Mouse (Mus musculus): ENCODE measurements around the gene Prdm11. TPM values are rescaled to one million over a fixed set of nuclear protein-coding genes. Genes with fewer than 3 reads are reported as not detected.

Prdm11 gene
- polyA plus RNA-seq, 1 experiment from 2014 or later, result 2.2 TPM

DNA sequence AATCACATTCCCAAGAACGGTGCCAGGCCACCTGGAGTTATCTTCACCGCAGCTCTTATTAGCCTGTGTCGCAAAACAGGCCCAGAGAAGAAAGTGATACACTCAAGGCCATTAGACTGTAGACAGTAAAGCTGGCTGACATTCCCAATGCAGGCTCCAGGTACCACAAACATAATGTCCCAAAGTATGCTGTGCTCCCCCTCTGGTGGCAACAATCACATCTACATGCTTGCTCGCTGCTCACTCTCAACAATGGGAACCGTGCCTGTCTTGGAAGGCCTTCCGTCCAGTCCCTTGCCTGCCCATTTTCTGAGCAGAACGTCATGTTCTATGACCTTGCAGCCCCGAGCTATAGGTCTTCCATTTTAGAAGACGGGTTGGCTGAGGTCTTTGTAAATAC, 34.0 kb downstream of the Prdm11 start:
- Histone ChIP-seq H3K9ac (no peak overlapping the region), H3K4me3 (replicated peaks) (no peak overlapping the region), H3K36me3 (replicated peaks) (no peaks in the 10 kb centered on the region), H3K4me1 (replicated peaks) (peaks cover 51% of the 10 kb centered on the region), H3K9me3 (replicated peaks) (no peaks in the 10 kb centered on the region), H3K4me2 (no peak overlapping the region), H3K27ac (replicated peaks) (no peak overlapping the region), H3K27me3 (peaks cover 8% of the 10 kb centered on the region; the same call in 1 of the 2 replicates)
- WGBS (ENCODE audit: insufficient replicate concordance), result 73% methylated on average over 9 of the region's 9 CpGs
- ATAC-seq (ENCODE audit: insufficient read depth), result no peak

GRCm38 (mm10) chr2:93011465-93011864, 34.5 kb downstream of the Prdm11 start:
- H3K27me3 ChIP-seq, result peaks cover 8% of the 10 kb centered on the region; the same call in 1 of the 2 replicates
- no peak overlapping the region for H3K9ac ChIP-seq
- no peaks in the 10 kb centered on the region for H3K36me3 ChIP-seq (replicated peaks)
- ATAC-seq (ENCODE audit: insufficient read depth), result no peak
- H3K4me3 ChIP-seq (replicated peaks), result no peak overlapping the region
- no peak overlapping the region for H3K4me2 ChIP-seq
- 71% methylated on average over 5 of the region's 5 CpGs for WGBS (ENCODE audit: insufficient replicate concordance)
- H3K27ac ChIP-seq (replicated peaks), result no peak overlapping the region
- H3K4me1 ChIP-seq (replicated peaks), result peaks cover 51% of the 10 kb centered on the region
- no peaks in the 10 kb centered on the region for H3K9me3 ChIP-seq (replicated peaks)

DNA sequence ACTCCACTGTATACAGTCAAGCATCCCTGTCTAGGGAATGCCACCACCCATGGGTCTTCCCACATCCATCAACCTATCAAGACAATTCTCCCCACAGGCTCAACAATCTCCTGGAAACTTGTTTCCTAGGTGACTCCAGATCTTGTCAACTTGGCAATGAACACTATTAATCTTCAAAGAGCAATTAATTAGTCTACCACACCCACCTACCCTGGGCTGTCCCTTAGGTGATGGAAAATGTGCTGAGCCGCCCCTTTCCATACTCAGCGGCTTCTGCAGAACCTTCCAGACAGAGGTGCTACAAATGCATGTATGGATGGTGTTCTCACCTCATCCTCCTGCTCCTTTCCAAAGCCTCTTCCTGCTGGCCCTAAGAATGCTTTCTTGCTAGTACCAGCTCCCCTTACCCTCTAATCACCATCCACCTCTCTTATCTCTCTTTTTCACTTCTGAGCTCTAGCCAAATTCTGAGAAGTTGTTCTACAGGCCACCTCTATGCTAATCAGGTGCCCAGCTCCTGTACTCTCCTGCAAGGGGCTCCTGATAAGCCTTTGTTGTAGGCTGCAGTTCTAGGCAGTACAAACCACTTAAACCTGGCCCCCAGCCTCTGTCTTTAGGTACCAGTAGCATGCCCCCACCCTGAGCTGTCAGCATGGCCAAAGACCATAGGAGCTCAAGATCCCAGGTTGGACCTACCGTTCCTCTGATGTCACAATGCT, 37.8 kb downstream of the Prdm11 start:
- peak; percentile 89 for ATAC-seq (ENCODE audit: insufficient read depth)
- Histone ChIP-seq H3K4me2 (peak overlapping the region; percentile 33), H3K27me3 (no peaks in the 10 kb centered on the region), H3K9me3 (replicated peaks) (no peaks in the 10 kb centered on the region), H3K4me1 (replicated peaks) (peaks cover 26% of the 10 kb centered on the region), H3K4me3 (replicated peaks) (no peak overlapping the region), H3K36me3 (replicated peaks) (no peaks in the 10 kb centered on the region), H3K9ac (no peak overlapping the region; the same call in 1 of the 2 replicates), H3K27ac (replicated peaks) (peak overlapping the region; percentile 45)
- WGBS (ENCODE audit: insufficient replicate concordance), result 44% methylated on average over 3 of the region's 3 CpGs

GRCm38 (mm10) chr2:93005028-93005427, 40.9 kb downstream of the Prdm11 start:
- H3K9ac ChIP-seq, result no peak overlapping the region
- H3K4me3 ChIP-seq (replicated peaks), result no peak overlapping the region
- H3K4me2 ChIP-seq, result no peak overlapping the region
- no peak for ATAC-seq (ENCODE audit: insufficient read depth)
- no peaks in the 10 kb centered on the region for H3K9me3 ChIP-seq (replicated peaks)
- H3K27ac ChIP-seq (replicated peaks), result no peak overlapping the region
- no peaks in the 10 kb centered on the region for H3K36me3 ChIP-seq (replicated peaks)
- 61% methylated on average over 4 of the region's 4 CpGs for WGBS (ENCODE audit: insufficient replicate concordance)
- H3K27me3 ChIP-seq, result no peaks in the 10 kb centered on the region
- peaks cover 21% of the 10 kb centered on the region for H3K4me1 ChIP-seq (replicated peaks)

DNA sequence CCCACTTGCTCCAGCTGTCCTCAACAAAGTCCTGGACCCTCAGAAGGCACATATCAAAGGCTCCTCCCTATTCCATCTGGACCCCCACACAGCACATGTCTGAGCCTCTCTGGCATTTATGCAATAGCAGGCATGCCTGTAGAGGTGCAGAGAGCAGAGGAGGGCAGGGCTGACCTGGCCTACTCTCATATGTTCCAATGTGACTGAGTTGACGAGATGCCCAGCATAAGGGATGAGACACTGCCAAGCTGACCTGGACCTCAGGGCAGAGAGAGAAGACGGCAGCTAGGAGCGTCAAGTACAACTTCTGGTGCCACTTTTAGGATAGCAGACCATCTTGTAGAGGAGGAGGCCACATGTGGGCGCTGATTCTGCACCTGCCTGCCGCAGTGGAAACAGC, 54.0 kb downstream of the Prdm11 start:
- no peak for ATAC-seq (ENCODE audit: insufficient read depth)
- Histone ChIP-seq H3K27me3 (no peaks in the 10 kb centered on the region), H3K36me3 (replicated peaks) (peaks cover 2% of the 10 kb centered on the region; the same call in 1 of the 2 replicates), H3K4me1 (replicated peaks) (peaks cover 22% of the 10 kb centered on the region), H3K9me3 (replicated peaks) (no peaks in the 10 kb centered on the region), H3K27ac (replicated peaks) (no peak overlapping the region), H3K4me3 (replicated peaks) (no peak overlapping the region), H3K9ac (no peak overlapping the region), H3K4me2 (no peak overlapping the region)
- 82% methylated on average over 5 of the region's 5 CpGs for WGBS (ENCODE audit: insufficient replicate concordance)

DNA sequence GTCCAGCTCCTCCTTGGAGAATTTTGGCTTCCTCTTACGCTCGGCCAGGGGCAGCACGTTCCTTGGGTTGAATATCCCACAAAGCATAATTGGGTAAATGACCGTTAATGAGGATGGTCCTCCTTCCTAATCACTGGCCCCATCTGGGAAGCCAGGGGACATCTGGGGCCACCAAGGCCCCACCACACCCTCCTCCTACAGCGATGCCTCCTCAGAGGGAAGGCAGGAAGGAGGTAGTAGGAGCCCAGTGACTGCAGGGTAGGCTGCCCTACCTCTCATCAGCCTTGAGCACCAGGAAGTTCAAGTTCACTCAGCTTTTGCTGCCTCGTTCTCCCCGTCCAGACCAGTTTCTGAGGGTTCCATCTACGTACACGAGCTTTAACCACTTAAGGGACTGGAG, 56.4 kb downstream of the Prdm11 start:
- no peaks in the 10 kb centered on the region for H3K9me3 ChIP-seq (replicated peaks)
- no peak overlapping the region for H3K9ac ChIP-seq
- WGBS (ENCODE audit: insufficient replicate concordance), result 68% methylated on average over 9 of the region's 9 CpGs
- H3K27ac ChIP-seq (replicated peaks), result no peak overlapping the region
- no peaks in the 10 kb centered on the region for H3K27me3 ChIP-seq
- no peak overlapping the region for H3K4me3 ChIP-seq (replicated peaks)
- ATAC-seq (ENCODE audit: insufficient read depth), result no peak
- H3K4me2 ChIP-seq, result no peak overlapping the region
- 0 out of 2 replicates have a peak, but pooled peaks cover 2% of the 10 kb centered on the region for H3K36me3 ChIP-seq (replicated peaks)
- H3K4me1 ChIP-seq (replicated peaks), result peaks cover 42% of the 10 kb centered on the region

GRCm38 (mm10) chr2:92987901-92988631, 57.9 kb downstream of the Prdm11 start:
- no peak overlapping the region for H3K27ac ChIP-seq (replicated peaks)
- no peak overlapping the region for H3K4me3 ChIP-seq (replicated peaks)
- 23% methylated on average over 19 of the region's 19 CpGs for WGBS (ENCODE audit: insufficient replicate concordance)
- peak; percentile 60; the same call in 1 of the 2 replicates for ATAC-seq (ENCODE audit: insufficient read depth)
- no peaks in the 10 kb centered on the region for H3K27me3 ChIP-seq
- 0 out of 2 replicates have a peak, but pooled peaks cover 2% of the 10 kb centered on the region for H3K36me3 ChIP-seq (replicated peaks)
- H3K4me2 ChIP-seq, result peak overlapping the region; percentile 5
- H3K9me3 ChIP-seq (replicated peaks), result no peaks in the 10 kb centered on the region
- H3K9ac ChIP-seq, result no peak overlapping the region
- H3K4me1 ChIP-seq (replicated peaks), result peaks cover 56% of the 10 kb centered on the region

DNA sequence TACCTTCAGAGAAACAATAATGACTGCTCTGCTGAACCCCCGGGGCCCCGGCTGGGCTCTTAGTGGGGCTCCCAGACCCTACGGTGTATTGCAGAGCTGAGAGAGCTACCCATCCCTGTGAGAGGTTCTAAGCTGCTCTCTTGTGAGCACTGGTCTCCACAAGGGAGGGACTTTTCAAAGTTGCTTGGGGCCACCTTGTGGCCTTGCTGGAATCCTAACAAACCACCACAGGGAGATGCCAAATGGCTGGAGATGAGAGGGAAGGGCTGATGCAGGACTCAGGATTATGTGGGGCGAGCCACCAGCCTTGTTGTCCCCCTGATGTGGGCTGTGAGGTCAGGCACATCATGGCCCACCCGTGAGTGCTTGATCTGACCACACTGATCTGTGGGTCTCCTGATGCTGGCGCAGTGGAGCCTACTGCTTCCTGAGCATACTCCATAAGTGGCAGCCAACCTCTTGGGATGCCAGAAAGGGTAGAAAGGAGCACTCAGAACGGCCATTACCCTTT, 58.8 kb downstream of the Prdm11 start:
- Histone ChIP-seq H3K27ac (replicated peaks) (no peak overlapping the region), H3K4me2 (no peak overlapping the region), H3K4me1 (replicated peaks) (peaks cover 65% of the 10 kb centered on the region), H3K9me3 (replicated peaks) (no peaks in the 10 kb centered on the region), H3K36me3 (replicated peaks) (no peaks in the 10 kb centered on the region), H3K9ac (no peak overlapping the region), H3K27me3 (no peaks in the 10 kb centered on the region), H3K4me3 (replicated peaks) (no peak overlapping the region)
- 67% methylated on average over 7 of the region's 7 CpGs for WGBS (ENCODE audit: insufficient replicate concordance)
- no peak for ATAC-seq (ENCODE audit: insufficient read depth)

- Histone ChIP-seq H3K36me3 (replicated peaks) (no peaks in the 10 kb centered on the region), H3K9ac (no peak overlapping the region), H3K4me2 (0 out of 2 replicates have a peak overlapping the region, but pooled peaks have one; percentile 14), H3K4me1 (replicated peaks) (peaks cover 72% of the 10 kb centered on the region), H3K4me3 (replicated peaks) (no peak overlapping the region), H3K27me3 (no peaks in the 10 kb centered on the region), H3K27ac (replicated peaks) (no peak overlapping the region), H3K9me3 (replicated peaks) (no peaks in the 10 kb centered on the region)
- 21% methylated on average over 7 of the region's 7 CpGs for WGBS (ENCODE audit: insufficient replicate concordance)
- no peak for ATAC-seq (ENCODE audit: insufficient read depth)
Observed at GRCm38 (mm10) chr2:92985600-92985999, 60.4 kb downstream of the Prdm11 start.

DNA sequence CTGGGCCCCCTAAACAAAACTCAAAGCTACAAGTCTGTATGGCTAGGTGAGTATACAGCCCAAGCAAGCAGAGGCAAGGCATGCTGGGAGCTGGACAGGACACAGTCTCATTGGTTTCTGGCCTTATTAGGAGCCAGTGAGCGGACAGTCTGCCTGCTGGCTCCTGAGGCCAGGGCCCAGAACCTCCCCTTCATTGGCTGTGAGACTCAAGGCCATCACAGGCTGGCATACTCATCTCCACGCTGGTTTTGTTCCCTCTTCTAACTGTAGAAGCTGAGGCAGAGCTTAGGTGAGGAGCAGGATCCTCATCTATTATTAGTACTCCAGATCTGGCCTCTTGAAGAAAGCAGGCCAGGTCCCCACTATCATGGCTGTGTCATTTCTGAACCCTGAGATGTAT, 60.8 kb downstream of the Prdm11 start:
- Histone ChIP-seq H3K36me3 (replicated peaks) (no peaks in the 10 kb centered on the region), H3K4me3 (replicated peaks) (no peak overlapping the region), H3K4me1 (replicated peaks) (peaks cover 76% of the 10 kb centered on the region), H3K9me3 (replicated peaks) (no peaks in the 10 kb centered on the region), H3K27me3 (no peaks in the 10 kb centered on the region), H3K27ac (replicated peaks) (no peak overlapping the region), H3K9ac (no peak overlapping the region), H3K4me2 (no peak overlapping the region)
- no peak for ATAC-seq (ENCODE audit: insufficient read depth)
- 68% methylated on average over 2 of the region's 2 CpGs for WGBS (ENCODE audit: insufficient replicate concordance)
